Mouse (Mus musculus): ENCODE measurements at regions not wholly inside any gene's neighbourhood (a gene's known extent, or its start where the extent isn't known, plus 50 kb on each side); places are given as distances from the start of the nearest gene placed in this dataset.

GRCm38 (mm10) chr19:28095620-28096019, 84.7 kb upstream of the Rfx3 start:
- no peak for DNase-seq (ENCODE audit: low spot score)

GRCm38 (mm10) chr19:28092252-28092651, 81.3 kb upstream of the Rfx3 start:
- no peak for DNase-seq (ENCODE audit: low spot score)

- no peak for DNase-seq (ENCODE audit: low spot score)
Observed at GRCm38 (mm10) chr19:28087607-28088546, 76.9 kb upstream of the Rfx3 start.

GRCm38 (mm10) chr19:28070386-28070785, 59.4 kb upstream of the Rfx3 start:
- no peak for DNase-seq (ENCODE audit: low spot score)
